Mouse (Mus musculus) right cerebral cortex, adult 18-20 months (tissue): Measurements from ENCODE around the gene Elmod3.
"Not testable (repeated sequence)": the region's sequence is repeated elsewhere in the genome, so short reads cannot be mapped to it uniquely, and the experiment has no call there.

ENCODE experiments used
- DNase-seq: peaks from one replicate; pipeline ENCODE4 v3.0.0; 2022; ENCODE audit warnings: mixed read lengths

Gene Elmod3

DNA sequence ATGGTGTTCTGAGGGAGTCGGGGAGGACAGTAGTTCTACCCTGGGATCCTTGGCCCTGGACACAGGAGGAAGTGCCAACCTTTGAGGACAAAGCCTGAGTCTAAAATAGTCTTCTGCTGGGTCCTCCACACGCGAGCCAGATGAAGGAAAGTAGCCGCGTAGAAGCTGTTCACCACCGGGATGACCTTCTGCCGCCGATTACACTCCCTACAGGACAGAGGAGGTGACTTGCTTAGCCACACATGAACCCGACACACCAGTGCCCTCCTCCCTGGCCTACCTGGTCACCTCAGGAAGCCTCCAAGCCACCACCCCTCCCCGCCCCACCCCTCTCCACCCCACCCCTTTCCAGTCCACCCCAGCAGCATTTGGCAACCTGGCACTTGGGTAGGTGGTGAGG is 29.5 kb downstream of the Elmod3 start:
- DNase-seq = no peak

GRCm38 (mm10) chr6:72567508-72567907 is 30.7 kb downstream of the Elmod3 start:
- DNase-seq = no peak

- peak; percentile 89 for DNase-seq
Measured at GRCm38 (mm10) chr6:72566044-72566443, 32.2 kb downstream of the Elmod3 start.

DNA sequence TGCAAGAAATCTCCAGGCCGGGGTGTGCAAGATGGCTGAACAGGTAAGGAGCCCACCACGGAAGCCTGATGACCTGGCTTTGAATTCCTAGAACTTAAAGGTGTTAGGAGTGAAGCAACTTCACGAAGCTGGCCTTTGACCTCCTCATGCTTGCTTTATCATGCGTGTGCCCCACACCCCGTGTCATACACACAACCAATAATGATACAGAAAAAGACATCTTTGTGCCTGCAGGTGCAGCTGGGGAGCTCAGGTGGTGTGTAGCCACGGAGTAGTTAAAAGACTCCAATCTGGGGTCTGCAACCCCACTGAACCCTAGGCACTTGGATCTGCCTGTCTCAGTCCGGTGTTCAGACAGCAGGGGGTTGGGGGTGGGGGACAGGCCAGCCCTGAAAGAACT is 32.7 kb downstream of the Elmod3 start:
- no peak for DNase-seq

DNA sequence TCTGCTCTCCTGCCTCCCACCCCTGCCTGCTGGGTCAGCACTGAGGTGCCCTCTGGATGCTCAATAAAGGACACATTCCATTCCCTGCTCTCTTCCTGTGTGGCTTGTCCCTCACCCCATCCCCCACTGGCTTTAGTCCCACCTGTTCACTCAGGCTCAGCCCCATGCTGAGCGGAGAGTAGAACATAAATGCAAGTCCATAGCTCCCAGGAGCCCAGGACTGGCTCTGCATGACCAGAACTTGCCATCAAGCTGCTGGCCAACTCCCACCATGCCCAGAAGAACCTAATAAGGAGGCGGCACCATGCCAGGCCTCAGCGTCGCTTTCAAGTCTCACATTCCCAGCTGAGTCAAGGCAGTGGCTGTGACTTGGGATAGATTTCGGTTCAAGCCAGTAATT is 35.3 kb downstream of the Elmod3 start:
- DNase-seq = no peak

- DNase-seq = no peak
Measured at GRCm38 (mm10) chr6:72562486-72562885, 35.7 kb downstream of the Elmod3 start.

DNA sequence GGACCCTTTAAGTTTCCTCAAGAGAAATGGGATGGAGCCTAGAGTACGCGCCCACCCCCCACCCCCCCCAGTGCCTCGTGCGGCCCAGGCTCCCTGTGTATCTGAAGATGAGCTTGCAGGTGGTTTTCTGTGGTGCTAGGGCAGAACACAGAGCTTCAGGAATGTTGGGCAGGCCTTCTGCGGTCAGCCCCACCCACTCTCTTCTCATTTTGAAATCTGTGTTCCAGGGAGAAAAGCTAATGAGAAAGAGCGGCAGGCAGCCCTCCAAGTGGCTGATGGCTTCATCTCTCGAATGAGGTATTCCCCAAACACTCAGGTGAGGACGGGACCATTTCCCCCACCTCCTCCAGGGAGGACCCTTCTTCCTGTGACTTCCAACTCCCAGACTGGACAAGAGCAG is 37.4 kb downstream of the Elmod3 start:
- no peak for DNase-seq

GRCm38 (mm10) chr6:72553079-72553412 is 45.2 kb downstream of the Elmod3 start:
- no peak for DNase-seq

DNA sequence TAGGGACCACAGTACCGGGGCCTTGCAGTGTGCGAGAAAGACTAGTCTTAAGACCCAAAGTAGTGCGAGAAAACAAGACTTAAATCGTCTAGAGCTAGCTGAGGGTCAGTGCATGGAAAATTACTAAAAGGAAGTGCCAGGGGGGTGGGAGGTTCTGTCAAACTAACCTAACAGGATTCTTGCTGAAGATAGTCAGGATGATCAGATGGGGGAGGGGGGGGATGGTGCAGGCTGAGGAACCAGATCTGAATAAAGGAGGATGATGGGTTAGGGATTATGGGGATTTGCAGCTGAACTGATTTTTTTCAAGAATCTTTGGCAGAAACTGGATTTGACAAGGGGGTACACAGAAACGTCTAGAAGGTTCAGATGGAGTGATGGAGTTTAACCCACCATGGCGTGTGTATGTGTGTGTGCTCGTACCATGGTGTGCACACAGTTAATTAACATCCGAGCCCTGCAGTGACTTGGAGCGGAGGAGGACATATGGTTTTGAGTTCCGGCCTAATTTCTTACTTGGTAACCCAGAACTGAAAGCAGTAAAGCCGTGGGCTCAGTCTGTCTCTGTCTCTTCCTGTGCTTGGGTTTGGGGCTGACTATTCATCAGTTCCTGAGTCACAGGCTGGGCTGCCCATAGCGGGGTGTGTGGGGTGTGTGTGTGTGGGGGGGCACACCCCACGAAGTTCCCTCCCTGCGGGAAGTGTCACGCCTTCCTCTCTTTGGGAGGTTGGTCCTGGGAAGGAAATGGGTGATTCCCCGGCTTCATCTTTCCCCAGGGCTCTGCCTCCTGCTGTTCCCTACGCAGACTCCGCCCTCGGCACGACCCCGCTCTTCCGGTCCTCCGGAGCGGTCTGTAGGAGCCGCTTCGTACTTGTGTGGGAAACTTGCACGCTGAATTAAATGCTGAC is 45.8 kb downstream of the Elmod3 start:
- DNase-seq = peak; percentile 79

- DNase-seq = no peak
Measured at GRCm38 (mm10) chr6:72550503-72551100, 47.6 kb downstream of the Elmod3 start.

DNA sequence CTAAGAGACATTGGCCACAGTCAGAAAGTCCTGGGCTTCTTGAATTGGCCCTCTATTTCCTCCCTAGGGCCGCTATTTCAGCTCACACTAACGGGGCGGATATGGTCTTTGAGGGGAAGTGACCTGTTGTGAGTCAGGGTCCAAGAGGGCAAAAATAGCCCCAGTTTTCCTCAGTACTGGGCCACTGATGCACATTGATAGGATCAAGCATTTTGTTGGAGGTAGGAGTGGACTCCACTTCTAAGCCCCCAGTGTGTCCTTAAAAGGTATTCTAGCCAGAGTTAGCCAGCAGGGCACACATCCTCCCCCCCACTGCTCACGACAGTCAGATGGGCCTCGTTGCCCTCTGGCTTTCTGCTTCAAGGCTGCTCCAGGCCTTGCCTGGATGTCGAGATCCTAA is 48.2 kb downstream of the Elmod3 start:
- DNase-seq = no peak

- DNase-seq = no peak
Measured at GRCm38 (mm10) chr6:72549041-72549580, 49.1 kb downstream of the Elmod3 start.

DNA sequence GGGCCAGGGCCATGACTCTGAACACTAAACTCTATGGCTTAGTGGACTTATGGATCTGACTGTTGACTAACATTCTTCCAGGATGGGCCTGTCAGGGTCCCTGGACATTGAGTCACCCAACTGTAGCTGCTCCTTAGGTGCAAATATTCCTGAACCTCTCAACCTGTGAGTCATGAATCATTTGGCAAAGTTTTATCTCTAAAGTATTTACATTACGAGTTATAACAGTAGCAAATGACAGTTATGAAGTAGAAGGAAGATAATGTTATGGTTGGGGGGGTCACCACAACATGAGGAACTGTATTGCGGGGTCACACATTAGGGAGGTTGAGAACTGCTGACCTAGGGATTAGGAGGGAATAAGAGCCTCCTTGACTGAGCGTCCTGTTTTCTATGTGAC is 50.4 kb downstream of the Elmod3 start:
- no peak for DNase-seq

DNA sequence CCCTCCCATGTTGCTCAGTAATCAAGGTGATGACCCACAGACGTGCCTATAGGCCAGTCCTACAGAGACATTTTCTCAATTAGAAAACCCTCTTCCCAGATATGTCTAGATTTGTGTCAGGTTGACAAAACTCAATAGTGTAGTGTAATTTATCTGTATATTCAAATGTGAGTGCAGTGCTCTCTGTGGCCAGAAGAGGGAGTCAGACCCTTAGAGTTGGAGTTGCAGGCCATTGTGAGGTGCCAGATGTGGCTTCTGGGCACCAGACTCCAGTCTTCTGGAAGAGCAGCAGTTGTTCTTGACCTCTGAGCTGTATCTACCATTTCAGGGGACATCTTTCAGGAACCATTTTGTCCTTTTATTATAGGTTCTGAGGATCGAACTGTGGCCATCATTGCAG is 51.1 kb downstream of the Elmod3 start:
- no peak for DNase-seq

- no peak for DNase-seq
Measured at GRCm38 (mm10) chr6:72545377-72545776, 52.8 kb downstream of the Elmod3 start.

GRCm38 (mm10) chr6:72544283-72544987 is 53.8 kb downstream of the Elmod3 start, which contains the start of gene Capg:
Gene Capg, plus strand, starts transcription at chr6:72544391.
- no peak for DNase-seq

DNA sequence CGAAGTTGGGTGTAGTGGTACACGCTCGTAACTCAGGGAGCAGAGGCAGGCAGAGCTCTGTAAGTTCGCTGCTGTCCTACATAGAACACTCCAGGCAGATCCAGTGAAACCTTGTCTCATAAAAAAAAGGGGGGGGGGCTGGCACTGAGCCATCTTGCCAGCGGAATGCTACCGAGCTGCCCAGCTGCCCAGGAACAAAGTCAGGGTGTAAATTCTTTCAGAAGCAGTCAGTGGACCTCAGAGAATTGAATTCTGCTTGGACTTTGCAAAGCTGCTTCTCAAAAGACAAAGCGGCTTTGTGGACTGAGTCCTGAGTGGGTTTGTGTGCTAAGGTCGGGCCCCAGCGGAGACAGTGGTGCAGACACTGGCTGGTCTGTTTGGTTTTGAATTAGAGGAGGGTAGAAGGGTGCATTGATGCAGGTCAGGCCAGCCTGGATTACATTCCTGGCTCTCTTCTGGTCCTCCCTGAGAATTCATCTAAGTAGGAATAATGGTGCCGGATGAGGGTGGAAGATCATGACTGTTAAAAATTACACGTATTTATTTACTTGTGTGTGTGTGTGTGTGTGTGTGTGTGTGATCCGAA is 54.9 kb downstream of the Elmod3 start:
- DNase-seq = no peak

GRCm38 (mm10) chr6:72538562-72539031 is 59.6 kb downstream of the Elmod3 start:
- peak; percentile 94 for DNase-seq

DNA sequence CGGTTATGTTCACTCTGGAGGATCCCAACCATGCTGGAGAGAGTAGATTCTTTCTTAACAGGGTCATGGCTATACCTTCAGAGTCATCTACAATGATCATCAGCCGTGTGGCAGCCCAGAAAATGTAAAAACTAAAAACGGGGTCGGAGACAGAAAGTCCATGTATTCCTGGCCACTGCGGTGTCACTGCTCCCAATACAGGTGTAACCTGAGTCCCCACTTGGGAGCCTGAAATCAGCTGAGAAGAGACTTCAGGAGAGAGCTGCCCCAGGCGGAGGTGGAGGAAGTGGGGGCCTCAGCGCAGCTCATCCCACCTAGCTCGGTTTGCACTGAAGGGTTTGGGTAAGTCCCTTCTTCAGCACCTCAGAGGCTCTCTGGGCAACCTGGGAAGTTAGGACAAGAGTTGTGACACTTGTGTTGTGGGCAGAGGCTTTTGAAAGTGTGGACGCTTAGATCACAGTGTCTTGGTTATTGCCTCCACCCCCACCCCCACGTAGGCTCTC is 60.2 kb downstream of the Elmod3 start:
- no peak for DNase-seq

GRCm38 (mm10) chr6:72535165-72535564 is 63.0 kb downstream of the Elmod3 start:
- peak; percentile 71 for DNase-seq

- DNase-seq = peak; percentile 66
Measured at GRCm38 (mm10) chr6:72534035-72534809, 64.0 kb downstream of the Elmod3 start.

- DNase-seq = not testable (repeated sequence)
Measured at GRCm38 (mm10) chr6:72533555-72533954, 64.7 kb downstream of the Elmod3 start.
